9 mouse cellular contexts compared by ENCODE assay signal in the genomic region with DNA sequence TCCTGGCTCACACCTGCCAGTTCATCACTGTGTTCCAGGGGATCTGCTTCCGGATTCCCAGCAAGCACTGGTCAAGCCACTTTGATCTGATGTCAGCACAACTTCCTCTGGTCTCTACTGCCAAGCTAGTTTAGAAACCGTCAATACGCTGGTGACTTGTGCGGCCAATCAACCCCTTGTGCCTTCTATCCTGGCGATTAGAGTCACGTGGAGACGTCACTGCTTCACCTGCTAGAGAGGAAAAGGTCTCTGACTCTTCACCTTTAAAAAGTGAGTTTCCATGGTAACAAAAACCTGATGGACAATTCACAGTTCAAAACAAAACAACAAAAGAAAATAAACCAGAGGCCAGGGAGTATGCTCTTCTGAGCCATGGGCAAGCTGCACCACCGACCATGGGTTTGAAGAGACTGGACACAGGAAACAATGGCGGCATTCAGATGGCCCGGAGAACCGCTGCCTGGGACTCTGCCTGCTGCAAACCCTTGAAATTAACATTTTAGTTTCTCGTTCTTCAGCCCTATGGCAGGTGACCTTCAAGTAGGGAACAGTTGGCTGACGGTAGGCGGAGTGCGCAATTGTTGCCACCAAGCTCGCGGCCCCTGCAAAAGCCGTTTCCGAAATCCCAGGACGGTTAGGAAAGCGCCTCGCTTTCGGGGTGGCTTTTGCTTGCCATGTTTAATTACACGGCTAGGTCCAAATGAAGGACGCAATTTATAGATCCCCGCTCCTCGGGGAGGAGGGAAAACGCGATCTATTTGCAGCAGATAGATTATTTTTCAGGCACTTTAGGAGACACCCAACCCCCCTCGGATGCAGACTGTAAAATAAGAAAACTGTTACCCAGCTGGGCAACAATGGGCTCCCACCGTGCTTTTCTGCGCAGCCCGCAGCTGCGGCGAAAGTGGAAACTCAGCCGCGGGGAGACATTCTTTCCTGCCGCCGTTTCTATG.
DNase-seq lines count a peak whose midpoint lies in the region; ATAC-seq and TF ChIP-seq lines count a peak whose summit lies in the region.
"Had no signal": no experiment of that assay in that cellular context is flagged by ENCODE, and none has a peak within 500 bp of the region (broad histone marks: within the 10 kb centered on the region; RNA-seq: fewer than 3 reads in every experiment).

No protein-coding gene starts in this region.

- in situ Hi-C loops in ES-E14 (cut with MboI; ENCODE audit: low sequenced_read_pairs in 2 of 2, unreplicated experiment in 2 of 2), result no loop called here

- H3K36me3 ChIP-seq in heart, embryonic 10.5 days, result no peaks in the 10 kb centered on the region
- H3K36me3 ChIP-seq in ES-E14 (ENCODE audit: control insufficient read depth, insufficient read depth, low read length, poor library complexity, severe bottlenecking), result no peaks in the 10 kb centered on the region
- no peaks in the 10 kb centered on the region for H3K36me3 ChIP-seq in forebrain, embryonic 13.5 days (ENCODE audit: poor library complexity, severe bottlenecking)
- no peaks in the 10 kb centered on the region for H3K36me3 ChIP-seq in midbrain, embryonic 10.5 days

- ATAC-seq in forebrain, embryonic 13.5 days, result peak; percentile 57; the same call in 1 of the 2 replicates

- peak overlapping the region; percentile 69 for H3K4me2 ChIP-seq in forebrain, embryonic 13.5 days

- 10% methylated on average over 39 of the region's 39 CpGs for WGBS in heart, embryonic 10.5 days
- 6% methylated on average over 39 of the region's 39 CpGs for WGBS in forebrain, embryonic 13.5 days
- WGBS in midbrain, embryonic 10.5 days, result 8% methylated on average over 39 of the region's 39 CpGs

- DNase-seq in heart, embryonic 10.5 days (ENCODE audit: low spot score), result no peak
- DNase-seq in heart, postnatal 4 days, result no peak
- DNase-seq in ES-E14 (ENCODE audit: low read depth, low spot score) (no peak), MN1 (ENCODE audit: low spot score) (no peak)
- DNase-seq in midbrain, embryonic 10.5 days (ENCODE audit: low spot score), result peak; percentile 74
- no peak for DNase-seq in thymus, postnatal 4 days
- DNase-seq in urinary bladder, postnatal 10 days (ENCODE audit: low spot score), result no peak

- H3K4me1 ChIP-seq in heart, embryonic 10.5 days, result no peaks in the 10 kb centered on the region
- H3K4me1 ChIP-seq in ES-E14 (ENCODE audit: control insufficient read depth in 2 of 2, insufficient read depth in 2 of 2, low read length in 2 of 2, poor library complexity in 1 of 2), result peaks cover 16 to 31% of the 10 kb centered on the region in 2 experiments
- peaks cover 49% of the 10 kb centered on the region for H3K4me1 ChIP-seq in forebrain, embryonic 13.5 days
- peaks cover 65% of the 10 kb centered on the region for H3K4me1 ChIP-seq in midbrain, embryonic 10.5 days

- peak overlapping the region; percentile 50 for H3K4me3 ChIP-seq in heart, embryonic 10.5 days
- peak overlapping the region; percentile 27 to 50 for H3K4me3 ChIP-seq in ES-E14 (ENCODE audit: insufficient read depth in 1 of 2, low read depth in 1 of 2, low read length in 2 of 2, poor library complexity in 1 of 2, severe bottlenecking in 1 of 2)
- peak overlapping the region; percentile 38 for H3K4me3 ChIP-seq in forebrain, embryonic 13.5 days
- peak overlapping the region; percentile 50 for H3K4me3 ChIP-seq in midbrain, embryonic 10.5 days
- H3K4me3 ChIP-seq: myocyte had no signal

- no peaks in the 10 kb centered on the region for H3K9me3 ChIP-seq in heart, embryonic 10.5 days
- no peaks in the 10 kb centered on the region for H3K9me3 ChIP-seq in ES-E14 (ENCODE audit: control insufficient read depth, insufficient read depth, low read depth, low read length)
- peaks cover 4% of the 10 kb centered on the region; the same call in 1 of the 2 replicates for H3K9me3 ChIP-seq in forebrain, embryonic 13.5 days (replicated peaks)
- H3K9me3 ChIP-seq in midbrain, embryonic 10.5 days (replicated peaks), result peaks cover 8% of the 10 kb centered on the region; the same call in 1 of the 2 replicates

- H3K27ac ChIP-seq in heart, embryonic 10.5 days, result no peak overlapping the region
- H3K27ac ChIP-seq in ES-E14 (ENCODE audit: insufficient read depth, low read depth, low read length, poor library complexity, severe bottlenecking), result peak overlapping the region; percentile 93
- H3K27ac ChIP-seq in forebrain, embryonic 13.5 days, result peak overlapping the region; percentile 69
- peak overlapping the region; percentile 82 for H3K27ac ChIP-seq in midbrain, embryonic 10.5 days (replicated peaks)

- peaks cover 90% of the 10 kb centered on the region for H3K27me3 ChIP-seq in heart, embryonic 10.5 days (ENCODE audit: insufficient read depth, poor library complexity, severe bottlenecking)
- peaks cover 28% of the 10 kb centered on the region for H3K27me3 ChIP-seq in forebrain, embryonic 13.5 days
- peaks cover 64% of the 10 kb centered on the region for H3K27me3 ChIP-seq in midbrain, embryonic 10.5 days (ENCODE audit: low read depth, poor library complexity, severe bottlenecking)

- H3K9ac ChIP-seq in ES-E14 (ENCODE audit: insufficient read depth, low read depth, low read length, poor library complexity, severe bottlenecking), result peak overlapping the region; percentile 32; the same call in 1 of the 2 replicates
- H3K9ac ChIP-seq in forebrain, embryonic 13.5 days, result peak overlapping the region; percentile 60

TF ChIP-seq in ES-E14, 5 proteins besides CTCF, POLR2A, EP300 and RAD21:
- TF ChIP-seq CHD2 (IDR thresholded peaks at IDR 0.05; ENCODE audit: low read depth, low read length), result no peak
- TF ChIP-seq HCFC1 (IDR thresholded peaks at IDR 0.05; ENCODE audit: borderline replicate concordance, insufficient read depth, low read length), result no peak; the same call in 1 of the 2 replicates
- TF ChIP-seq MAFK (IDR thresholded peaks at IDR 0.05; ENCODE audit: insufficient read depth, low read depth, low read length), result no peak
- TF ChIP-seq ZNF384 (IDR thresholded peaks at IDR 0.05; ENCODE audit: low read depth, low read length), result no peak
- no peak for TF ChIP-seq ZC3H11A (IDR thresholded peaks at IDR 0.05; ENCODE audit: borderline replicate concordance, low read depth, low read length)
